Mouse (Mus musculus) monocyte, adult 5-6 weeks (primary cell): ENCODE measurements around the gene Prelid1. TPM values are rescaled to one million over a fixed set of nuclear protein-coding genes. Genes with fewer than 3 reads are reported as not detected.

Experiments
- ATAC-seq: fragments of 153-309, 156-312 bp; replicated peaks from 2 replicates; pipeline ENCODE4 v1.8.0; 2017; ENCODE audit warnings: mild to moderate bottlenecking; ENCODE audit not compliant: low TSS enrichment, insufficient number of reproducible peaks, severe bottlenecking, poor library complexity, low FRiP score
- total RNA-seq: library from RNA; stranded (forward); fragments of 200-1000, 200-491, 200-594 nt; gene quantifications from 3 replicates; pipeline ENCODE4 v1.2.3, GENCODE M21; 2017

Gene Prelid1
- total RNA-seq, 1 experiment from 2014 or later: 47.7 TPM

DNA sequence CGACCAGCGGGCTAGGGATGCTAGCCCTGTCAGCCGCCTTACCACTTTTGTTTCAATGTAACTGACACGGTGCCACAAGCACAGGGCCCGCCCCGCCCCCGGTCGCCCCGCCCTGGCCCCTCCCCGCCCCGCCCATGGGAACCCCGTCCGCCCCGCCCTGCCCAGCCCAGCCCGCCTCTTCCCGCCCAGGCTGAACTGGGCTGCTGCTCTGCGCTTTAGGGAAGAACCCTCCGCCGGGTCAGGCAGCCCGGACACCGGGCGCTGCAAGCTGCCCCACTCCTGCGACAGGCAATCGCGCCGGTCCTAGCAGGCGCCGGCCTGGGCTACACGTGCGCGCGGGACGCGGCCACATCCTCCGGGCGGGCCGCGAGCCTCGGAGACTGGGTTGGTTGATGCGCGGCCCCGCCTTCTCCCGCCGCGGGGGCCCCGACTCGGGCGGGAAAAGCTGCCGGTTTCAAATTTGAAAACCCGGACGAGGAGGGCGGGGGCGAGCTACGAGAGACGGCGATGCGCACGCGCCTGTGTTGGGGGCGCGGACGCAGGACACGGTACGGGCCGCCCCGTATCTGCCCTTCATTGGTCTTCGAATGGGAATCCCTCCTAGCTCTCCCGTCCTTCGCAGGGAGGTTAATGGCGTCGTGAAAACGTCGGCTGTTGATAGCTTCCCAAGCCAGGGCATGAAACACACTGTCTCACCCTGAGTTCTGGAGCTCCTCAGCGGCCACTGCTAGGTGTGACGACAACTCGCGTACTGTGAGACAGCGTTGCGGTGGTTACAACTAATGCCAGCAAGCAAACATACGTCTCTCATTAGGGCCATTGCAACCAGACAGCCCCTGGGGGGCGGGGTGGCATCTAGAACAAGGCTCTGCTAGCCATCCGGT lies 9.6 kb downstream of the Prelid1 start, which contains the start of gene Mxd3:
TSS of gene Mxd3 (minus strand) at position 141 of the 884 bp plus-strand sequence.
- ATAC-seq: peak; percentile 33; the same call in 1 of the 2 replicates

DNA sequence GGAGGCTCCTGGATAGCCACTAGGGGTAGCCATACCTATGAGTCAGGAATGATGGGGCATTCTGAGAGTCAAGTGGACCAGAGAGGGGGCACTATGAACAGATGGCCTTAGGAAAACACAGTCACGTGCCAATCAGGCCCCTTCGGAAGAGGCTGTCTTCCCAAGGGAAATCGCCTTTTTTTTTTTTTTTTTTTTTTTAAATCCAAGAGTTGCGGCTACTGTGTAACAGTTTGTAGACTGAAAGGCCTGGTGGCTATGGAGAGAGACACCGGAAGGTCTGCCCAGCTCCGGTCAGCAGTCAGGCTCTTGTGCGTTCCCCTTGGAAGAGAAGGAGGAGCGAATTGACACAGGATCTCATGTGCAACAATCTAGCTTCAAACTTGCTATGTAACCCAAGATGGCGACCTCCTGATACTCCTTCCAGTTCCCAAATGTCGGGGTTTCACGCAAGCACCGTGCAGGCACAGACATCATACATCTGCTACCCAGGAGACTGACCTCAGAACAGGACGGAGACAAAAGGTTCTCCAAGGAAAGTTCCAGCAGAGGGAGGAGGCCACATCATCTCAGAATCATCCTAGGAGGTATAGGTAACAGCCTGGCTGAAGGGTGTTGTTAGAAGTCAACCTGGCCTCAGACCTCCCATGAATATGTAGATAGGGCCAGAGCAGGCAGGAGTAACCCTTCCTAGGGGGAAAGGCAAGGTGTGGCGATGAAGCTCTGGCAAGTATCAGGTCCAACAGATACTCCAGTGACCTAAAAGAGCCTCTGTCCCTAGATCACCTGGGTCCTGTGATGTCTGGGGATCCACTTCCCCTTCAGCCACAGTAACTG lies 10.5 kb downstream of the Prelid1 start:
- no peak for ATAC-seq

DNA sequence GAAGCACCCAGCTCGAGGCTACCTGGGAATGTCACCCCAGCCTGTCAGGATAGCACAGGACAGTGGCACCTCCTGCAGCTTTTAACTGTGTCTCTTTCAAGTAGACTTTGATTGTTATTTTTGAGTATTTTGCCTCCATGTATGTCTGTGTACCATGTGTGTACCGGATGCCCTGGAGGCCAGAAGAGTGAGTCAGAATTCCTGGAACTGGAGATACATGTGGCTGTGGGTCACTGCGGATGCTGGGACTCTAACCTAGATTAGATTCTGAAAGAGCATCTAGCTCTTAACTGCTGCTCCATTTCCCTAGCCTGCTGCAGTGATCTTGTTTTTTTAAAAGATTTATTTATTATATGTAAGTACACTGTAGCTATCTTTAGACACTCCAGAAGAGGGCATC lies 12.0 kb downstream of the Prelid1 start:
- ATAC-seq: no peak

DNA sequence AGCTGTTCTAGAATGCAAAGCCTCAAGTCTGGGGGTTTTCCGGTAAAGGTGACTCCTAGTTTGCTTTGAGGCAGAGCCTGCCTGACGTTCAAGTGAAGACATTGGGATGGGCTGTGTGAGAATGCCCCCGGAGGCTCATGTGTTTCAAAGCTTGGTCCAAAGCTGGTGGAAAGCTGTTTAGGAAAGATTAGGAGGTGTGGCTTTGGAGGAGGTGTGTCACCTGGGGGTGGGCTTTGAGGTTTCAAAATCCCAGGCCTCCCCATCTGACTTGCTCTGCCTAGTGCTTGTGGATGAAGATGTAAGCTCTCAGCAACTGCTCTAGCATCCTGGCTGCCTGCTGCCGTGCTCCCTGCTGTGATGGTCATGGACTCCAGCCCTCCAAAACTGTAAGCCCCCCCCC lies 15.4 kb downstream of the Prelid1 start:
- no peak for ATAC-seq

DNA sequence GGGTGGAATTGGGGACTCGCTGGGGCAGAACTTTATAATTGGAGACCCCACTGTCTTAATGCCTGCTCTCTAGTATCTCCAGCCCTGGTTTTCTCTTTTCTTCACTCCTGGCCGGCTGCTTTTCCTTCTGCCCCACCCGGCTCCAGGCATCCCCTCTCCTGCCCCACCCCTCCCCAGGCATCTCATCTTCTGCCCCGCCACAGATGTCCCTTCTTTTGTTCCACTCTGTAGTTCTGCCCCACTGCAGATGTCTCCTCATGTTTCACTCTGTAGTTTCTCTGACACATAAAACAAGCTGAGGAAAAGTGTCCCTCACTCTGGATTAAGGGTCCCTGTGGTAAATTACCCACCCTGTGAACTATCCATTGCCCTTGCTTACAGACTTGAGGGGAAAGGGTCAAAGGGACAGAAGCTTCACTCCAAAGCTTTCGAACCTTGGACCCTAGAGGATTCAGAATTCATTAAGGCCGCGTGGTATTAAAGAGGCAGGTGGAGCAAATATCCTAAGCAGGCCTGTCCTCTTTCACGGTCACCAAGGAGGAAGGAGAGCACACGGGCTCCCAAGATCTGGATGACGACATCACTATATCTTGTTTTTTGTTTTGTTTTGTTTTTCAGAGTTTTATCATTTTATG lies 17.2 kb downstream of the Prelid1 start:
- no peak for ATAC-seq

DNA sequence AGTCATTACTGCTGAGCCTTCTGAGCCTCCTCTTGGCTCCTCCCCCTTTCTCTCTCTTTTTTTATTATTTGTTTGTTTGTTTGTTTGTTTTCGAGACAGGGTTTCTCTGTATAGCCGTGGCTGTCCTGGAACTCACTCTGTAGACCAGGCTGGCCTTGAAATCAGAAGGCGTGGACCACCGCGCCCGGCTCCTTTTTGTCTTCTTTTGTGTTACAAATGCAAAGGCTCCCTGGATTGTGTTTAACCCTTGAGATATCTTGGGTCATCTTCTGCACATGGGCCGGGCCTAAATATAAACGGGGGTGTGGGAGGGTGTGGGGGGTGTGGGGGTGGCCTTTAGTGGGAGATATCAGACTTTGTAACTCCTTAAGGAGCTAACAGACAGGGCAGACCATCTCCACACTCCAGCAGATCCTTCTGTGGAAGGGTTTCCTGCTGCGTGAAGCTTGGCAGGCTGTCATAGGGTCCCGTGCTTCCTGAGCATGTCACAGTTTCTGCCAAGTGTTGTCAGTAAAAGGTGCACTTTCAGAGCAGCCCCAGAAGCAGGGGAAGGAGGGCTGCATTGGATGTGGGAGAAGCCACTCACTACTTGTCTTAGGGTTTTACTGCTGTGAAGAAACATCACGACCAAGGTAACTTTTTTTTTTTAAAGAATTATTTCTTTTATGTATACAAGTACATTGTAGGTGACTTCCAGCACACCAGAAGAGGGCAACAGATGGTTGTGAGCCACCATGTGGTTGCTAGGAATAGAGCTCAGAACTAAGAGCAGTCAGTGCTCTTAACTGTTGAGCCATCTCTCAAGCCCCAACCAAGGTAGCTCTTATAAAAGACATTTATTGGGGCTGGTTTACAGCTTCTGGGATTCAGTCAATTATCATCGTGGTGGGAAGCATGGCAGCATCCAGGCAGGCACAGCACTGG lies 18.1 kb downstream of the Prelid1 start:
- no peak for ATAC-seq

DNA sequence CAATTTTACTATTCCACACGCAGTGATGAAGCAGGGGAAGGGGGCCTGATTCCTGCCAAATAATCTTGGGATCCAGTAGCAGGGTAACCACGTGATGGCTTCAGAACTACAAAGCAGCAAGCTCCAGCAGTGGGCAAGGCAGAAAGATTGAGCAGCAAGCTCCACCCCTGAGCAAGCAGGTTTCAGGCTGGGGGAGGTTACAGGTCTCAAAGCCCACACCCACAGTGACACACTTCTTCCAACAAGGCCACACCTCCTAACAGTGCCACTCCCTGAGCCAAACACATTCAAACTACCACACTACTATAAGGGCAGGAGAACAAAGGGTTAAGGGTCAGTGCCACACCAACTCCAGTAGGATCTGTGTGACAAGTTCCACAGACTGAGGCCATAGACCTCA lies 19.0 kb downstream of the Prelid1 start:
- no peak for ATAC-seq

DNA sequence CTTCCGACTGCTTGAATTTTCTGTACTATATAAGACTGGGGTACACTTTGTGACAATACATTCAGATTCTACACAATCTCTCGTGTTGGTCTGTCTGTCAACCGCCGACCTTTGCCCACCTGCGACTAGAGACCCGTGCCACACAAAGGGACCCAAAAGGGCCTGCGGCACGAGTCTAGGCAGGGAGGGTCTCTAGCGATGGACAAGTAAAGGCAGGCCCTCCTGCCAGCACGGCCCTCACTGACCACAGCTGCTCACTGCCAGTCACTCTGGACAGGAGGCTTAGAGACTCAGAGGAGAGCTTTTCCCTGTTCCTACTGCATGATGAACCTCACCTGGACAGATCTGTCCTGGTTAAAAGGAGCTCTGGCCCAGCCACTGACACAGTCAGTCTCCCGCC lies 22.2 kb downstream of the Prelid1 start:
- no peak for ATAC-seq

DNA sequence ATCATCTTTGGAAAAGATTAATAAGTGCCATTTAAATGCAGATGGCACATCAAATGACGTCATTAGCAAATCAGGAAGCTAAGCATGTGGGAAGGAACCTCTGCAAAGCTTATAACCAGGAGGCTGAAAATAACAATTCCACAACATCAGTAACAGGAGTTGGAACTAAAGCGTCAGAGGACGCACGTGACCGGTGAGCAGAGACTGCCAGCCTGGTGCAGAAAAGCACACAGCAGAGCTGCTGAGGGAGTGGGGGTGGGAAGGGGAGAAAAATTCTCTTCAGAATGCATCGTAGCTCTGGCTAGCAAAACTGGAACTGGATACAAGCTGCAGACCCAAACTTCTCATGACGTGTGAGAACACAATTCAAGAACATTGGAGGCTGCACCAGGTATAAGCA lies 24.0 kb downstream of the Prelid1 start:
- ATAC-seq: no peak

DNA sequence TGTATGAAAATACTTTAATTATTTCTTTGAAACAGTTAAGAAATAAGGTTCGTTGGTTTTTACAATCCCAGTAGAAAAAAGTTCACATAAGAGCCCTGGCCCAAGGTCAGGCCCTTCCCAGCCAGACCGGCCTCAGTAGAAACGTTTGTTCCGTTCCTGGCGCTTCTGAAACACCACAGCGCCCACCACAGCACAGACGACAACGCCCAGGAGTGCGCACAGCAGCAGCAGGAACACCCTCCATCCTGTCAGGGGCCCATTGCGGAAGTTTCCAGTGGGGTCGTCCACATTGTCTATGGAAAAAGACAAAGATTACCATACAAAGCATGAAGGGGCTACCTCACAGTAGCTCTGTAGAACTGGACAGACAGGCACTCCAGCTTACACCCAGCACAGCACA lies 26.4 kb downstream of the Prelid1 start:
- ATAC-seq: no peak

DNA sequence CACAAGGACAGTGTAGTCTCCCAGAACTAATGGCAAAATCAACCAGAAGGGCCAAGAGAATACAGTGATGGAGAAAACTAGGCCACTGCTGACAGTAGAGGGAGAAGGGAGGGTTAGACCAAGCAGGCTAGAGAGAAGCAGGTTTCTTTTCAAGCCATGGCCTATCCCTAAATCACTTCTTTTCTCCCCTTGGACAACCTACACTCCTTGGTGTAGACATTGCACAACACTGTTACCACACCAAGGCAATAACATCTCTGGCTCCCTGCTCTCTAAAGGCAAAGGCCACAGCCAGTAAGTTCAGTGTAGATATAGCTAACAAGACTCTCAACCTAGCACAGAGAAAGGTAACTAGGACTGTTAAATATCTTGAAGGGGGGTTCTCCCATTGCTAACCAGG lies 40.8 kb downstream of the Prelid1 start:
- no peak for ATAC-seq

DNA sequence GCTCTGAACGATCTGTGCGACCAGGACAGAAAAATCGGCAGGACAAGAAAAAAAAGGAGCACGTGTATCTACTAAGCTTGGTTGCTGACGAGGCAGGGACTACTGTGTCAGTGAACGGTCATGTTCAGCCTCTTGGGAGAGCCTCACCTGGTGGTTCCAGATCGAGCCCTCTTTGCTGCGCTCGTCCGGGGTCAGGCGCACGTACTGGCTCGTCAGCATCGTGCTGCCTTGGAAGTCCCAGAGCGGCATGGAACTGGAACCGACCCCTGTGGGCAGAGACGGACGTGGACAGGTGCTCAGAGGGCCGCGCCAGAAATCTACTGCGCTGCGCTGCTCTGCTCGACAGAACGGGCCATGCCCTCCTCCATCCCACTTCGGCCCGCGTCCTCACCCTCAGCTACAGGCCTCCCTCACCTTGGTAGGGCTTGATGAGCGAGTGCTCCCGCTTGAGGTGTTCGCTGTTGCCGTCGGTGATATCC lies 41.7 kb downstream of the Prelid1 start:
- ATAC-seq: peak; percentile 11; the same call in 1 of the 2 replicates

DNA sequence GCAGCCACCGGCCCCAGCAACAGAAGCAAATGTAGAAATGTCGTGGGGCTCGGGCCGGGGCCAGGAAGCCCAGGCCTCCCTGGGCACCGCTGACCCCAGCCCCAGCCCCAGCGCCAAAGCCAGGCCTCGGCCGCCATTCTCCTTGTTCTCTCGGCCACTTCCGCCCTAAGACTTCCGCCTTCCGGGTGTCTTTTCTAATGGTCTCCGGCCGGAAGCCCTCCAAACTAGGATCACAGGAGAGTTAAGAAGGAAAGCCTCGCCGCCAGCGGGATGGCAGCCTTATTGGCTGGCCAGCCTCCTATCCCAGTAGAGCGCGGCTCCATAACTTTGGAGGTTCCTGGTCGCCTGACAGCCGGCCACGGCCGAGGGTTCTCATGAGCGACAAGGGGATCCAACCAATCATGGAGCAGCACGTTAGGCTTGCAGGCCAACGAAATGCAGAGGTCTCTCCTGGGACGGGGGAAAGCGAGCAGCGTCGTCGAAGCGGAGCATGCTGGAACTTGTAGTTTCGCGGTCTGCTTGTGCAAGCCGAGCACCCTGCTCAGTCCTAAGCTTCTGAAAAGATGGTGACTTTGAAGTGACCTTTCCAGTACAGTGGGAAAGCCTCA lies 42.3 kb downstream of the Prelid1 start, which contains the start of gene Lman2:
TSS of gene Lman2 (minus strand) at position 331 of the 608 bp plus-strand sequence.
- ATAC-seq: peak; percentile 97

DNA sequence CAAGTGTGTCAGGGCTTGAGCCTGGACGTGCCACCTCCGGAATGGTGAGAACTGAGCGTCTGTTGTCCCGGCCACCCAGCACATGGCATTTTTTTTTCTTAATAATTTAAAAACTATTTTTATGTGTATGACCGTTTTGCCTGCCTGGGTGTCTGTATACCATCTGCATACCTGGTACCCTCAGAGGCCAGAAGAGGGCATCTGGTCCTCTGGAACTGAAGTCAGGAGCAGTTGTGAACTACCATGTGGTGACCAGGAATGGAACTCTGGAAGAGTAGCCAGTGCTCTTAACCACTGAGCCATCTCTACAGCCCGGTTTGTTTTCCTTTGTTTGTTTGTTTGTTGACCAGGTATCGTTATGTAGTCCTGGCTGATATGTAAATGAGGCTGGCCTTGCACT lies 48.1 kb downstream of the Prelid1 start:
- ATAC-seq: no peak

DNA sequence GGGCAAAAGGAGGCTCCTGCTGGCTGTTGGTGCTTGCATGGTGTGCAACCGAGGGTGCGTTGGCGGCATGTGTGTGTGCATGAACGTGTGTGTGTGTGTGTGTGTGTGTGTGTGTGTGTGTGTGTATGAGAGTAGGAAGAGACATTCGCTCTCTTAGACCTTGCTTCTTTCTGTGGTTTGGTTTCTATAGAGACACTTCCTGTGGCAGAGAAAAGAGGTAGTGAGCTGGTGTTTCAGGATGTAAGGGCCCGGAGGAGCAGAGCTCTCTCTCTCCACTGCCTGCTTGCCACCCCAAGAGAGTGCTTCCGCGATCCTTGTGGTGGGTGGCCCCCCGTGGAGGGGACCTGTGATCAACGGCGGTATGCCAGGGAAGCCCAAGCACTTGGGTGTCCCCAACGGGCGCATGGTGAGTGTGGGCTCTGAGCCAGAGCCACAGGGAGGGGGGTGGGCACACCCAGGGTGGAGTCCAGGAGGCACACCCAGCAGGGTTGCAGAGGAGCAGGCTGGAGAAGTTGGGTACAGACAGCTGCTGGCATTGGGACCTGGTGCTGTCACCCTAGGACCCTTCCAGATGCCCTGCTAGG lies 49.3 kb downstream of the Prelid1 start, which contains the start of gene Rgs14:
TSS of gene Rgs14 (plus strand) at position 202 of the 584 bp plus-strand sequence.
- ATAC-seq: peak; percentile 87

DNA sequence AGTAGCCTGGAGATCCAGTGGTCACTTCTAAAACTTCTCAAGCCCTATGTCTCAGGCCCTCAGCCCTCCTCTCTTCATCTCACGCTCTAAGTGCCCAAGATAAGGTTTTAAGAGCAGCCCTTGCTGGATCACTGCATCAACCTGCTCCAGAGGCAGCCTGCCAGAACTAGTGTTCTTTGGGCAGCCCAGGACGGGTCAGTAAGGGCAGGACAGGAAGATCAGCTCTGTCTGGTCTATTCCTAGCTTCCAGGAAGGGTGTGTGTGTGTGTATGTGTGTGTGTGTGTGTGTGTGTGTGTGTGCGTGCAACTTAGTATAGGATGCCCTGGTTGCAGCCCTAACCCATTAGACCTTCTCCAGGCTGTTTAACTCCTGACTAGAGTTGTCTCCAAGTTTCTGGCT lies 49.9 kb downstream of the Prelid1 start:
- ATAC-seq: no peak

DNA sequence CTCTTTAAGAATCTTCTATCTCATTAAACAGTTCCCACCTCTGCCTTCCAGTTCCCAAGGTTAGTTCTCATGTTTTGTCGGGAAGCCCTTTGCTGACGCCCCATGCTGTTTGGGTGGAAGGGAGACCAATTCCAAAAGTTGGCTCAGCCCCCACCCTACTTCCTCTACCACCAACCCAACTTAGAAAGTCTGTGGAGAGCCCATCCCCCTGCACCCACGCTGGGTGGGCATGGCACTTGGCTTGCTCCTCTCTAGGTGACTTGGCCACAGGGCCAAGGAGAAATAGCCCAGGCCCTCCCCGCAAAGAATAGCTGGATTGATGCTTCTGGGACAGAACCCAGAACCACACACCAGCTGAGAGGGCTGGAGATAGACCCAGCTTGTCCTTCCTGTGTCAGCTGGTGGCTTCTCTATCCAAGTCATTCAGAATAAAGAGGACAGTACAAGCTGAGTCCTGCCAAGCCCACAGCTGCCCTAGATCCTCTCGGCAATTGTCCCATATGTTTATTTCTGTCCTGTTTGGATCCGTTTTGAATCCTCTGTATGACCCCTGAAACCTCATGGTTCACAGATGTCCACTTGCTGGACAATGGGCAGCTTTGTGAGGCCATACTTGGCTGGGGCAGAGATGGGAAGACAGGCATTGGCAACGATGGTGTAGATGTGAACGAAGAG lies 50.8 kb downstream of the Prelid1 start:
- no peak for ATAC-seq
